Mouse (Mus musculus) embryonic fibroblast, embryonic 13.5 days (primary cell): Measurements from ENCODE around the gene Crtap. TPM values are rescaled to one million over a fixed set of nuclear protein-coding genes. Genes with fewer than 3 reads are reported as not detected.
"Not testable (repeated sequence)": the region's sequence is repeated elsewhere in the genome, so short reads cannot be mapped to it uniquely, and the experiment has no call there.

Experiments used
- H3K27ac ChIP-seq: 2 replicates; pipeline ENCODE4 v1.5.1; 2012; ENCODE audit warnings: low read length, control low read depth, inconsistent platforms; ENCODE audit not compliant: insufficient read depth
- H3K4me1 ChIP-seq: 2 replicates; pipeline ENCODE4 v1.6.1; 2011; ENCODE audit warnings: low read length; ENCODE audit not compliant: control insufficient read depth, insufficient read depth
- H3K4me3 ChIP-seq: 2 replicates; pipeline ENCODE4 v1.5.1; 2011; ENCODE audit warnings: mild to moderate bottlenecking, control low read depth, low read length; ENCODE audit not compliant: insufficient read depth
- CTCF ChIP-seq: IDR thresholded peaks from 2 replicates; pipeline ENCODE4 v1.5.1; 2011; ENCODE audit warnings: mild to moderate bottlenecking, control low read depth, low read length, moderate library complexity, borderline replicate concordance; ENCODE audit not compliant: insufficient read depth
- POLR2A ChIP-seq: IDR thresholded peaks from 2 replicates; pipeline ENCODE4 v1.6.1; 2011; ENCODE audit warnings: low read depth, mild to moderate bottlenecking, control low read depth, low read length, moderate library complexity
- polyA plus RNA-seq: library from polyadenylated mRNA; stranded (reverse); fragments of >200 nt; gene quantifications from 2 replicates; pipeline ENCODE4 v1.2.4, GENCODE M21; 2011; ENCODE audit warnings: low read depth; ENCODE audit not compliant: missing spikeins, insufficient read length

Crtap gene
- polyA plus RNA-seq, 1 experiment, result 277 TPM

- no peak for TF ChIP-seq CTCF
- 0 out of 2 replicates have a peak, but pooled peaks have one; percentile 31 for TF ChIP-seq POLR2A
- Histone ChIP-seq H3K4me1 (no peaks in the 10 kb centered on the region), H3K4me3 (peak overlapping the region; percentile 33), H3K27ac (no peak overlapping the region)
These were observed 22.5 kb downstream of the Crtap start for GRCm38 (mm10) chr9:114367783-114368470.

- not testable (repeated sequence) for H3K4me3 ChIP-seq, H3K27ac ChIP-seq, H3K4me1 ChIP-seq
These were observed 60.6 kb downstream of the Crtap start, which contains the start of gene Bcl2a1c for GRCm38 (mm10) chr9:114329855-114330254. TSS of gene Bcl2a1c (plus strand) at chr9:114330135.

GRCm38 (mm10) chr9:114328332-114328731, 62.1 kb downstream of the Crtap start:
- not testable (repeated sequence) for H3K27ac ChIP-seq, H3K4me1 ChIP-seq, H3K4me3 ChIP-seq

GRCm38 (mm10) chr9:114326011-114326748, 64.3 kb downstream of the Crtap start:
- no peak overlapping the region for H3K4me3 ChIP-seq
- H3K4me1 ChIP-seq, result no peaks in the 10 kb centered on the region
- TF ChIP-seq POLR2A, result no peak
- no peak overlapping the region for H3K27ac ChIP-seq

Other genes with a start within 250 kb of the Crtap start
- gene Bcl2a1c, start 60.5 kb downstream of the Crtap start, polyA plus RNA-seq, result not detected in 2 replicates
- gene Glb1, start 10.4 kb upstream of the Crtap start, polyA plus RNA-seq, result 44.8 and 50.4 TPM in 2 replicates
- 4.1 and 6.2 TPM in 2 replicates for gene Tmppe, start 10.4 kb upstream of the Crtap start, polyA plus RNA-seq
- gene Ccr4, start 114.2 kb upstream of the Crtap start, polyA plus RNA-seq, result not detected in 2 replicates
- gene C130032M10Rik, start 125.0 kb upstream of the Crtap start, polyA plus RNA-seq, result not detected in 2 replicates
- 1.1 and 1.2 TPM in 2 replicates for gene Trim71, start 173.7 kb upstream of the Crtap start, polyA plus RNA-seq
- 32.2 and 38.6 TPM in 2 replicates for gene Cnot10, start 249.5 kb upstream of the Crtap start, polyA plus RNA-seq